Mouse (Mus musculus) myocyte (in vitro differentiated cells): ENCODE results near the gene Zc3hc1.

ENCODE experiments used
- CEBPB ChIP-seq: IDR thresholded peaks from 2 replicates; pipeline ENCODE4 v1.6.1; 2011; ENCODE audit warnings: mild to moderate bottlenecking, moderate library complexity; ENCODE audit not compliant: poor library complexity, insufficient read depth, severe bottlenecking
- E2F4 ChIP-seq: IDR thresholded peaks from one replicate; pipeline ENCODE4 v1.6.1; 2011; ENCODE audit warnings: mild to moderate bottlenecking, control low read depth, moderate library complexity; ENCODE audit not compliant: insufficient read depth
- MAX ChIP-seq: IDR thresholded peaks from one replicate; pipeline ENCODE4 v1.6.1; 2011; ENCODE audit warnings: low read depth, mild to moderate bottlenecking, control low read depth
- MYOD1 ChIP-seq, 3 experiments: IDR thresholded peaks; one replicate each; pipeline ENCODE4 v1.6.1; 2011; ENCODE audit warnings: control low read depth in 2 of 3, low read depth in 2 of 3, mild to moderate bottlenecking in 2 of 3, moderate library complexity in 1 of 3; ENCODE audit not compliant: insufficient read length in 2 of 3, control insufficient read depth in 1 of 3
- MYOG ChIP-seq, 3 experiments: IDR thresholded peaks; one replicate each; pipeline ENCODE4 v1.6.1; 2011; ENCODE audit warnings: control low read depth in 2 of 3, low read depth in 2 of 3, mild to moderate bottlenecking in 2 of 3; ENCODE audit not compliant: insufficient read length in 2 of 3, control insufficient read depth in 1 of 3, insufficient read depth in 1 of 3
- POLR2A ChIP-seq: IDR thresholded peaks from one replicate; pipeline ENCODE4 v1.6.1; 2011; ENCODE audit warnings: low read depth, mild to moderate bottlenecking, control low read depth, moderate library complexity; ENCODE audit not compliant: insufficient read length
- POLR2AphosphoS2 ChIP-seq: IDR thresholded peaks from one replicate; pipeline ENCODE4 v1.6.1; 2011; ENCODE audit warnings: low read depth, control low read depth; ENCODE audit not compliant: insufficient read length
- SRF ChIP-seq: IDR thresholded peaks from one replicate; pipeline ENCODE4 v1.6.1; 2011; ENCODE audit warnings: low read depth; ENCODE audit not compliant: control insufficient read depth, insufficient read length
- TCF12 ChIP-seq: IDR thresholded peaks from one replicate; pipeline ENCODE4 v1.6.1; 2011; ENCODE audit warnings: mild to moderate bottlenecking, control low read depth; ENCODE audit not compliant: poor library complexity, insufficient read depth, severe bottlenecking
- USF1 ChIP-seq: IDR thresholded peaks from one replicate; pipeline ENCODE4 v1.6.1; 2011; ENCODE audit warnings: low read depth, mild to moderate bottlenecking, control low read depth, moderate library complexity

GRCm38 (mm10) chr6:30437054-30437453 lies 46.2 kb upstream of the Zc3hc1 start:
- no peak for TF ChIP-seq E2F4
- no peak for TF ChIP-seq USF1
- no peak for TF ChIP-seq POLR2A
- TF ChIP-seq SRF: no peak
- TF ChIP-seq MYOG (IDR thresholded peaks at IDR 0.05; ENCODE audit: control insufficient read depth in 1 of 3, insufficient read depth in 1 of 3, insufficient read length in 2 of 3, low read depth in 2 of 3): no peak
- TF ChIP-seq MAX: no peak
- TF ChIP-seq TCF12: no peak
- no peak for TF ChIP-seq MYOD1 (IDR thresholded peaks at IDR 0.05; ENCODE audit: control insufficient read depth in 1 of 3, insufficient read length in 2 of 3, low read depth in 2 of 3)
- no peak for TF ChIP-seq POLR2AphosphoS2
- no peak for TF ChIP-seq CEBPB
